Comparison of ENCODE assay signal across 12 mouse cellular contexts in the genomic region with DNA sequence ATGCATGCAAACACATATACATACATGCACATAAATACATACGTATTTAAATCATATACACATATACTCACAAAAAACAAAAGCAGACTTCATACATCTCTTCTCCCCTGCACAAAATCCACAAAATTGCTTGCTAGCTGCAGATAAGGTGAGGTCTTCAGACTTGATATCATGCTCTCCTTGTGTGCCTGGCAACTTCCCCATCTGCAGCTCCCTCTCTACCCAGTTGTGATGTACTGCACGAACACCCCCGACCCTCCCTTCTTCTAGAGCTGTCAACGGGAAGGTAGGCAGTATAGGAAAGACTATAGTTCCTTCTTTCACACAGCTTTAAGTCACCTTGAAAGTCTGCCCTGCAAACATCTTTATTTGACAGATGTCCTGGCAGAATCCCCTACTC.
"Had no signal": no experiment of that assay in that cellular context is flagged by ENCODE, and none has a peak within 500 bp of the region (broad histone marks: within the 10 kb centered on the region; RNA-seq: fewer than 3 reads in every experiment).

No protein-coding gene starts in this region.

- H3K27me3 ChIP-seq: liver, embryonic 13.5 days; megakaryocyte, embryonic 14.5 days had no signal

- DNase-seq: kidney, adult 18-20 months; kidney, adult 9 months; kidney, postnatal 14 days; kidney, postnatal 4 days; liver, embryonic 13.5 days; lung, embryonic 14.5 days; midbrain, embryonic 14.5 days had no signal

- H3K4me3 ChIP-seq: liver, embryonic 13.5 days; megakaryocyte, embryonic 14.5 days had no signal

- ATAC-seq: intestine, embryonic 16.5 days; lung, postnatal 0 days had no signal

- H3K27ac ChIP-seq: liver, embryonic 13.5 days; macrophage; stomach, postnatal 0 days had no signal

- H3K9ac ChIP-seq: liver, embryonic 13.5 days; lung, embryonic 14.5 days had no signal

- H3K9me3 ChIP-seq: liver, embryonic 13.5 days; megakaryocyte, embryonic 14.5 days had no signal
